Mouse (Mus musculus): ENCODE measurements around the gene Htr2b. TPM values are rescaled to one million over a fixed set of nuclear protein-coding genes. Genes with fewer than 3 reads are reported as not detected.
A peak's percentile ranks its signal among the peaks of the same experiment; 100 is the strongest.

The Htr2b gene
- 1 to 10 TPM in 1 of 3 experiments, under 1 TPM in 2; 0.16 to 1.2 (median 0.23) TPM for polyA plus RNA-seq (2017; shearing (Covaris generic))

DNA sequence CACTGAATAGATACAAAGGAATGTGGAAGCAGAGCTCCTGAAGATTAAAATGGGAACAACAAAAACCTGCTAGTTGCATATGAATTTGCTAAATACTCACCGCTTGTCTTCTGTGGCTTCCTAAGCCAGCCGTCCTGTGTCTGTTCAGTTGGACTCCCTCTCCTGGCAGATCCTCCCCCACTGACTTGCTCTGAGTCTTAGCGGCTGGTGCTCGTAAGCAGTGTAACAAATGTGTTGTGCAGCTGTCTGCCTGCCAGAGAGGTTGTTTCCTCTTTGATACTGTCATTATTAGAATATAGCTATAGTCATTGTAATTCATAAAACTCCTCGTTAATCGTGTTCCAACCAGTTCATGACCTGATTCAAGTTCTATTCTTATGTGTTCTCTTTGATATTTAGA lies at the start of gene Htr2b:
TSS of gene Htr2b (minus strand) at position 192 of the 400 bp plus-strand sequence.
- no peak for ATAC-seq

DNA sequence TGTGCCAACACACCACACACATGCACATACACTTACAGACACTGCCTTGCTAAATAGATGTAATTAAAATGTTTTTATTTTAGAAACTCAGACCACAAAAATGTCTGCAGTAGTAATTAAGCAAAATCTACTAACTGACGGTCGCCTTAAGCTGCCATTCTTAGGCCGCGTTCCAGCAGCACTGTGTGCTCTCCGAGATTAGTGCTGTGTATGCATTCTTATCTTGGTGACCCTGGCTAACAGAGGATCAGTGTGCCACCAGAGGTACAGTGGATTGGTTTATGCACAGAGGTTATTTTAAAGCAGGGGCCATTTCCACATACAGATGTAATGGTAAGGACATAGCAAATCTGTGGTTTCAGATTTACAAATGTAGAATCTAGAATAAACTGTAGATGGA lies 49.3 kb upstream of the Htr2b start:
- ATAC-seq: no peak

DNA sequence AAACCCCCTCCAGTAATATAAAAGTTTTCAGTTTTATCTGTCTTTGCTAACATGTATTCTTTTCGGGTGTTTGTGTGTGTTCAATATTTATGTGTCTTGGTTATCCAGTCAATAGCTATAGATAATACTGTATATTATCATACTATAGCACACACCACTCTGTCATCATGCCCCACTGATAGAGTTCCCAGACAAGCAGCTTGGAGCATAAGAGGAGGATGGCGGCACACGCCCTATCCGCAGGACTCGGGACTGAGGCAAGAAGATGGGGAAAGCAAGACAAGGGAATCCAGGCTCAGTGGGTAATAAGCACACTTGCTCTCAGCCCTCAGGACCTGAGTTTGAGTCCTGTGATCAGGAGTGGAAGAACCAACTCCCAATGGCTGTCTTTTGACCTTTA lies 48.7 kb upstream of the Htr2b start:
- ATAC-seq: no peak

DNA sequence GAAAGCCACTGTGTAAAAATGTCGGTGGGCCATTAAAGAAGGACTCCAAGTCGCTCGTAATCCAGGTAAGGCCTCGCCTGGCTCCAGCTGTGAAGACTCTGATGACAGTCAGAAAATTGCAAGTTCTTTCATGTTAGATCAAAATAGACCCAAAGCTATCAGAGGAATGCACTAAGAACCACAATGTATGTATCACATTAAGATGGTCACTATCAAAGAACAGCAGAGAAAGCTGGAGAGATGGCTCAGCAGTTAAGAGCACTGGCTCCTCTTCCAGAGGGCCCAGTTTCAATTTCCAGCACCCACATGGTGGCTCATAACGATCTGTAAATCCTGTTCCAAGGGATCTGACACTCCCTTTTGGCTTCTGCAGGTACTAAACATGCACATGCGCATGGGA lies 48.3 kb upstream of the Htr2b start:
- no peak for ATAC-seq

DNA sequence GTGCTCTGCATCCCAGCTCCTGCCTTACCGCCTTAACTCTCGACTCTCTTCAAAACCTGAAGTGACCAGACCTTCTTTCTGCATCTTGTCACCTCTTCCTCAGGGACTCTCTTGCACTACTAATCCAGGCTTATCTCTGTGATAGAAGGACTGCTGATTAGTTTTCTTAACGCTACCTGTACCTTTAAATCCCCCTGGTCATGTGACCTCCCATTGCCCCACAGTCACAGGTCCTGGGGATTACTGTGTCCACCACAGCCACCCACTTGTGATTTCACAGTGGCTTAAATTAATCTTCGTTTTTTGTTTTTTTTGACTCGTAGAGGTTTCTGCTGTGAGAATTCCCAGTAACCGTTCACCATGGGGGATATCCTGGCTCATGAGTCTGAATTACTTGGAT lies 44.8 kb upstream of the Htr2b start:
- no peak for ATAC-seq

DNA sequence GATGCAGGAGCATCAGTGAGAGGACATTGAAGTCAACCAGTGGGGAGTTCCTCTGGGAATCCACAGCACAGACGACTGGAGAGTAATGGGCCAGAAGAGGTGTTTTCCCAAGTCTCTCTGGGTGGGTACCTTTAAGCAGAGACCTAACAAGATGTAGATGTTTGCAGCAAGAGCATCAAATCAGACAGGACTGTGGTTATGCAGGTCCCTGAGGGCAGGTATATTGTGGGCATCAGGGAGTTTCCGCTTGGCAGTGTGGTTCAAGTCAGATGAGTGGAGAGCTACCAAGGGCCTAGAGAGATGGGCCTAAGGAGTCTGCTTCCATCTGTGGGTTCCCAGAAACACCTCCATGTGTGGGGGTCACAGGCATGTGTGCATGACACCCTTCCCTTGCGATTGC lies 44.3 kb upstream of the Htr2b start:
- no peak for ATAC-seq

DNA sequence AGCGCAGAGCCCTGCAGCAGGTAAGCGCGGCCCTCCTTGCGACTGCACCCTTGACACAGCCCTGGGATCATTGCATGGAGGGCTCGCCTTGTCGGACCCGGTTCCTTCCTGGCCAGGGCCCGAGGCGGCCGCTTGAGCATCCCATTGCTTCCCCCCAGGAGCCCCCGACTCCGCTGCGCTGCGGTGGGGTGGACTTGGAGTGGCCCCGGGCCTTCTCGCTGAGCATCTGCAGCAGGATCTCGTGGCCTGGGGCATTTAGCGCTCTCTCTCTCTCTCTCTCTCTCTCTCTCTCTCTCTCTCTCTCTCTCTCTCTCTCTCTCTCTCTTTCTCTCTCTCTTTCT lies 43.0 kb upstream of the Htr2b start:
- peak; percentile 12 for ATAC-seq

DNA sequence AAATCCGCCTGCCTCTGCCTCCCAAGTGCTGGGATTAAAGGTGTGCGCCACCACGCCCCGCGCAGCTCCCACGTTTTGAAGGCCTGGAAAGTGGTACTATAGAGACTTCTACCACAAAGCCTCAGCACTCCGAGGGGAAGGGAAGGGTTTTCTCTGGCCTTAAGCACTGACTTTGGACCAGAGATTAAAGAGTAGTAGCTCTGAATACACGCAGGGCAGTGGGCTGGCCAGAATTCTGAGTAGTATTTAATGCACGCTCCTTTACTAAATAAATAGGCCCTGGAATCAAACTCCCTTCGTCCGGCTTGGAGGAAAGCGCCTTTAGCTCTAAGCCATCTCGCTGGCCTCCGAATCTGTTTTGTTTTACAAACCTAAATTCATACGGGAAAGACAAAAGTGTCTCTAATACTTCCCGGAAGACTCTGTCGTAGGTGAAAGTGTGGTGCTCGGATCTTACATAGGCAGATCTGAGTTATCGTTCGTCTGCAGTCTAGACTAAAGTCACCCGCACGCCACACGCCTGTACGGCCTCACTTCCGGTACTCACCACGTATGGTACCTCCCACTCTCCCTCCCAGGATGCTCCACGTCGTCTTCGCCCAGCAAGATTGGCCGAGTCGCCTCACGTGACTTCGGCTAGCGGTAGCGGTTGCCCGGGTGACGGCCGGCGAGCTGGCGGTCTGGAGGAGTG lies 42.5 kb upstream of the Htr2b start, which contains the start of gene Armc9:
TSS of gene Armc9 (plus strand) at position 648 of the 691 bp plus-strand sequence.
- ATAC-seq: peak; percentile 100

DNA sequence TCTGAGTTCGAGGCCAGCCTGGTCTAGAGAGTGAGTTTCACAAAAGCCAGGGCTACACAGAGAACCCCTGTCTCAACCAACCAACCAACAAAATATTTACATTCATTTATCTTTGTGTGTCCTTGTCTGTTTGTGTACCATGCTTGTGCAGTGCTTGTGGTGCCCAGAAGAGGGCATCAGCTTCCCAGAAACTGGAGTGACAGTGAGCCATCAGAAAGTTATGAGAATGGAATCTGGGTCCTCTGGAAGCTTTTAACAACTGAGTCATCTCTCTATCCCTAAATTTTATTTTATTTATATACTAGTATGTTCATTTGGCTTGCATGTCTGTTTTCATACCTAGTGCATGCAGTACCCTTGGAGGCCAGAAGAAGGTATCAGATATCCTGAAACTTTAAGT lies 40.8 kb upstream of the Htr2b start:
- no peak for ATAC-seq

DNA sequence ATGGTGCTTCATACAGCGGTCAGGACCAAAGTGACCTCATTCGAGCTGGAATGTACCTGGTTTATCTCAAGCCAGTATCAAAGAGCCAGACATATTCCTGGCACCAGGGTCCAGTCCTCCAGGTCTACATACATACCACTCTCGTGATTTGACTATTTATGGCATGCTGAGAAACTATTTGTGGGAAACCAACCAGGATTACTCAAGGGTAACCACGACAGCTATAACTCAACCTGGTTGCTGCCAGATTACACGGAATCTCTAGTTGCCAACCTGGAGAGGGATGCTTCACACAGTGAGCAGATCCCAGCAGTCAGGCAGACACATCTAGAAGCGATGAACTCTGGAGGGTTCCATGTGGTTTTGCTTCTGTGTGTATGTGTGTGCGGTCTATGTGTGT lies 39.6 kb upstream of the Htr2b start:
- ATAC-seq: no peak

DNA sequence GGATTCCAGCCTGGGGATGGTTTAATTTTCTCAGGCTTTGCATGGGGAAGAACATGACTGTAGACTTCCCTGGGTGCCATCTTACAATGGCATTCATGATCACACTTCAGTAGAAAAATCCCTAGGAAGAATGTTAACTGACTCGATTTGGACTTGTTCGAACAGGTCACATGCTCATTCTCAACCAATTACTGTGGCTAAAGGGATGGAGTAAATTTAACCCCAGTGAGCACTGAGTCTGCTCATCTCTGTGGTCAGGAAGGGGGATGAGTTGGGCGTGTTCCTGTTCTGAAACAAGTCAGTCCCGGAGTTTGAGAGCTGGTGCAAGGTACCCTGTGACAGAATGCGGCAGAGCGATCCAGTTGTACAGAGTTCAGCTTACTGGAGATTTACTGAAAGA lies 39.2 kb upstream of the Htr2b start:
- no peak for ATAC-seq

DNA sequence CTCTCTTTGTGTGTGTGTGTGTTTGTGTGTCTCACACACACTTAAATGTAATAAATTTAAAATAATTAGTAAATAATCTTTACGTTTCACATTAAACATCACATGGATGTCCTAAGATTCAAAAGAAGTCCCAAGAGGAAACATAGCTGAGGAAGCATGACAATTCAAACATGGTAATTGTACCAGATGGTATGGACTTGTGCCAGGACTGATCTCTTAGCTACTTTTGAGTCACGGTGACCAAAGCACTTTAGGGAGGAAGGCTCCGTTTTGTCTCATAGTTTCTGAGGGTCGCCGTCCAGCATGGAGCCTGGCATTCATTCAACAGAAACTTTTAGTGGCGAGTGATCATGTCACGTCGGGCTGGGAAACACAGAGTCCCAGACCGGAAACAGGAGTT lies 36.4 kb upstream of the Htr2b start:
- no peak for ATAC-seq

DNA sequence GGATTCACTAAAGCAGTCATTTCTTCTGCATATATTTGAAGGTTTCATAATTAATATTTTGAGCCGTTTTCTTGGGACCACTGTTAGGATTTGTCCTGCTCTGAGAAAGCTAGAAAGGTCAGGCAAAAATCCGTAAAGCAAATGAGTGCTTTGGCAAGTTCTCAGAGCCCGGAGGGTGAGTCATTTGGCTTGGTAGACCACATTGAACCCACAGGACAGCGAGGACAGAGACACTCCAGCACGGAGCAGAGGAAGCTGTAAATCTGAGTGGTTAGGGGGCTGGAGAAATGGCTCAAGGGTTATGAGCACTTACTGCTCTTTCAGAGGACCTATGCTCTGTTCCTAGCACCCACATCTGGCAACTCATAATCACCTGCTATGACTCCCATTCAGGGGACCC lies 35.8 kb upstream of the Htr2b start:
- no peak for ATAC-seq

DNA sequence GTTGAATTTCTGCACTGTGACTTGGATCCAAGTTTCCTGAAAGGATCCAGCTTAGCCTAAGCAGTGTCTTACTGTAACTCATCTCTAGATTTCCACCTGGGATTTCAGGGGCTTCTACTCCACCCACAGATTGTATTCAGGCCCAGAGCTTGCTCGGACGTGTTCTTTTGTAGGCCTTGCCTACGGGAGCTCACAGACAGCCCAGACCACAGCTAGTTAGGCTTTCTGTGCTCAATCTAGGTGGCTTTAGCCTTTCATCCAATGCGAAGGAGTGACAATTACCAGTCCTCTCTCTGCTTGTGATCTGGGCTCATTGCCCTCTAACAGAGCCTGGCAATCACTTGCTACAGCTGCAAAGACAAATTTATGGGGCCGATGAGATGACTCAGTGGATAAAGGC lies 34.5 kb upstream of the Htr2b start:
- no peak for ATAC-seq

DNA sequence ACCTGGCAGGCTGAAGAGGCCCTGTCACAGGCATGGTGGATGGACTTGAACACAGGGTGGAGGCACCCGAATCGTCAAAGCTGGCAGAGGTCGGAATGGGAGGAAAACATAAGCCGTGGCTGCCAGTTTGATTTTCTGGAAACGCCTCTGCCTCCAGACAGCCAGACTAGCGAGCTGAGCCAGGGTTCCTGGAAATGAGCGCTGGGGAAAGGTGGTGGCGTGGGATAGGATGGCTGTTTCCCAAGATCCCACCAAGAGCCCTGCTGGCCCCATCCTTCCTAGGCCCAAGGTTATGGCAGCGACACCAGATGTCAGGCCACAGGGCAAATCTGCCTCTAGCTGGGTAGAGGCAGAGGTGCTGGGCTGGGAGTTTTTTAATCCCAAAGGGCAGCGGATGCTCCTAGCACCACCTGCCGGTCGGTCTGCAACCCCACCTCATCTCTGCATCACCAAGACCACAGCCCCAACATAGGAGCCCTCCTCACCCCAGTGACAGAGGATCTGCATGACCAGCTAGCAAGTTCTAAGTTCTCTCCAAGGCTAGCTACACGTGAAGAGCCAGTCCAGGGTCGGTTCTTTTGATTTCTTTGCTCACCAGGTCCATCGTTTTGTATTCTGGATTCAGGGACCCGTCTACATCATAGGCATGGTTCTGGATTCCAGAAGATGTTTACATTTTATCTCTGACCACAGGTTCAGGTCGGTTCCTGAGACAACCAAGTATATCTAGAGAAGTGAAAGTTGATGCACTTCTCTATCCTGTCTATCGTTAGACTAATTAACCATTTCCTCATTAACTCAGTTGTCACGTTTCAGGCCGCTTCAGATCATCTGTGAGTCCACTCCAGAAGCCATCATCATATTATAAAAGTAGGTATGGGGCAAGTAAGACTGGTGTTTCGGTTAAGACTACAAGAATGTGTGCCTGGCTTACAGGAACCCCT lies 32.5 kb upstream of the Htr2b start:
- no peak for ATAC-seq

DNA sequence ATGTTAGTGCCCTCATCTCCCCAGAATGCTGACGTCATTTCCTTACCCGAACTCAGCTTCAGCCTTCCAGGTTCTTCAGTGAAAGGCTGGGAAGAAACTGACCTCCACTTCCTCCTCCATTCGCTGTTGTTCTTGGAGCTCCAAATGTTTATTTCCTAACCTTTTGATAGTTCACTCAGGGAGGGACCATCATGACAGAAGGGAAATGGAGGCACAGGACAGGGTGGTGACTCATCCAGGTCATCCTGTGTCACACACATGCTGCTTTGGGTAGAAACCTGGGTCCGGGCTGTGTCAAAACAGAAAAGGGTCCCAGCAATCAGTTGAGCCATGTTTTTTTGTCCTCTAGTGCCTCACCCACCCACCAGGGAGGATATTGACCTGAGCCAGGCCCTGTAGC lies 31.4 kb upstream of the Htr2b start:
- no peak for ATAC-seq

DNA sequence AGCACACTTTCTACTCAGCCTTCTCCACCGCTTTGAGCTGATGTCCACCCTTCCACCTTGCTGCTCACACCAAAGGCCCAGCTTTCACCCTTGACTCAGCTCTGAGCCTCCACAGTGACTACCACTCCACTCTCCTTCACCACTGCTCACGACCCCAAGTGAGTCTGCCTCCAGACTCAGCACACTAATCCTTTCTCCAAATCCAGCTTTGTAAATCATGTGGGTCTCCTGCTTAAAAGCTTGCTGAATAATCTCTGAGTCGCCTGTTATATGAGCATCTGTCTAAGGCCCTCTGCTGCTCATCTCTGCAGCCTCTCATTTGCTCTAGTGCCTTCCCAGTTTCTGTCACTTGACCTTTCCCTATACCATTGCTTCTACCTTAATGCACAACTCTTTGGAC lies 29.3 kb upstream of the Htr2b start:
- ATAC-seq: no peak

DNA sequence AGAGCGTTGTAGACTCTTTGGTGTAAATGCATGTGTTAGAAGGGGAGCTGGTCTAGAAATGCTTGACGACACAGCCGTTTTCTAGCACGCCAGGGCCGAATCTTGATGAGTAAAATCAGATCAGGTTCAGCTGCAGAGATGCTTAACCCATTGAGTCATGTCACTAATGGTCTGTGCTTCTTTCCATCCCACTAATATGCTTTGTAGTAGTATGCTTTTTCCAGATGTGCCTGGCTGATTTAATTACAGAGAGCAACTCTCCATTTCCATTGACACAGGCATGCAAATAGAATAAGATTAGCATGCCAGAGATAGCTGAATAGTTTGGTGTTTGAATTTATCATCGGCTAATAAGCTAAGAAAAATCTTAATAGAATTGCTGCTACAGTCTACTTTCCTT lies 23.5 kb upstream of the Htr2b start:
- ATAC-seq: no peak

DNA sequence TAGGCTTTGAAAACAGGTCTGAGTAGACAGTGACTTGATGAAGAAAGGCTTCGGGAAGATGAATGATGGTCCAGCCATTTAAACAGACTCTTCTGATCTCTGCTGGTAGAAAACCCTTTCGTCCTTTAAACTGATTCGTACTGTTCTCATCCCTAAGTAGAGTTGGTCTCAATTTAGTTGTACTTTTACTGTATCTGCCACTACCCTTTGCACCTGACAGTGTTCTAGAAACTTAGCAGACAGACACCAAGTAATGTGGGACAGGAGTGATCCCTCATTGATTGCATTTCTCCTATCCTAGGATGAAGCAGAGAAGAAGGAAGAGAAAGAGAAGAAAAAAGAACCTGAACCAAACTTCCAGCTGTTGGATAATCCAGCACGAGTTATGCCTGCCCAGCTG lies 21.6 kb upstream of the Htr2b start, which contains the start of gene Gm21972:
TSS of gene Gm21972 (plus strand) at position 301 of the 400 bp plus-strand sequence.
- no peak for ATAC-seq

DNA sequence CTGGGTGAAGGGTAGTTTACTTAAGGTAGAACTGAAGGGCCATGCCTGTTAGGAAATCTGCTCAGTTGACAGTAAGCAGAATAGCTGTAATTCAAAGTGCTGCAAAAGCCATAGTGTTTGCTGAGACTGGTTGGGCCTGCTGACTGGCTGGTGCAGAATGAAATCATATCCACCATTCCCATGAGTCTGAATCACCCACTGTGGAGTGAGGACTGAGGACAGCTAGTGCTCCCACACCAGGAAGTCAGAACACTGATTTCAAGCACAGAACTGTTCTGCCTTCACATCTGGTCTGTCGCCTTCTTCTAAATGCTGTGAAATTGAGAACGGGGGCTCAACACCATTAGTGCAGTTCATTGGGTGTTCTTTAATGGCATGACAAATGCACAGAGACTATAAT lies 14.3 kb upstream of the Htr2b start:
- no peak for ATAC-seq

DNA sequence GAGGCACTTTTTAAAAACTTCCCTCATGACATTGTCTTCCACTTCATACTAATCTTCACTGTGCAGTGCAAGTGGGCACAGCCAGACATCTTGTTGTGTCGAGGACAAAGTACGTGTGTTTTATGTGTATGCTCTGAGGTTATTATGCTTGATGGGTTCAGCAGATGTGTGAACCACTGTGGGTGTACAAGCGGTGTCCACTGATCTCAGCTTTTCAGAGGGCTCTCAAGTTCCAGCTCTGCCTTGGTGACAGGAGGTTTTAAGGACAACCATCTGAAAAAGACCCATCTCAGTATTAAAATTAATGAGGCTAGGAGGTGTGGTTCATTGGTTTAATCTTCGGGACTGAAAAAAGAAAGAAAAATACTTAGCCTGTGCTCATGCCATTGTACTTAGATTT lies 7.8 kb upstream of the Htr2b start:
- ATAC-seq: no peak

DNA sequence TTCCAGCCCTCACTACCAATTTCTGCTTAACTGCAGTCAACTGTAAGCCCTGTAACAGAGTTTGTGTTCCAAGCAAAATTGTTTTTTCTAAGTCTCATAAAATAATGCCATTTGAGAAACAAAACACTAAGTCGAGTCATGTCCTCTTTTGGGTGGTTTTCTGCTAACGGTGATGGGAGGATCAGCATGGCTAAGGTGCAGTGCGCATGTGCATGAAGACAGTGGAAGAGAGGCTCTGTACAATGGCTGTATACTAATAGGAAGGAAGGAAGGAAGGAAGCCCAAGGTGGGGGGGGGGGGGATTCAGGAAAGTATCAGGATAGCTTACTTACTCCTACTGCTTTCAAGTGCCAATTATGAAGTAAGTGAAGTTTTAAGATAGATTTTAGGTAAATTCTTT lies 2.4 kb upstream of the Htr2b start:
- no peak for ATAC-seq

DNA sequence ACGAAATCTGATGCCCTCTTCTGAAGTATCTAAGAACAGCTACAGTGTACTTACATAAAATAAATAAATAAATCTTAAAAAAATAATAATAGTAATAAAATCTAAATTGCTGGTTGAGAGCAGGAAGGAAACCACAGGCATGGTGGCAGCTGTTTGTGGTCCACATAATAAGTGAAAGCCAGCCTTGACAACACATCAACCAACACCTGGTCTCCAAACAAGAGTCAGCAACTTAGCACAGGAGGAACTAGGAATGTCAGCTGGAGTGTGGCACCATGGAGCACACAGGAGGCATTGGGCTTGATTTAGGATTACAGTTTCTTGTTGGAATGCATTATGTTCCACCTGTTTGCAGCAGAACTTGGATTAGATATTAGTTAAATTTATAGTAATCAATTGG lies 6.7 kb downstream of the Htr2b start:
- ATAC-seq: no peak

DNA sequence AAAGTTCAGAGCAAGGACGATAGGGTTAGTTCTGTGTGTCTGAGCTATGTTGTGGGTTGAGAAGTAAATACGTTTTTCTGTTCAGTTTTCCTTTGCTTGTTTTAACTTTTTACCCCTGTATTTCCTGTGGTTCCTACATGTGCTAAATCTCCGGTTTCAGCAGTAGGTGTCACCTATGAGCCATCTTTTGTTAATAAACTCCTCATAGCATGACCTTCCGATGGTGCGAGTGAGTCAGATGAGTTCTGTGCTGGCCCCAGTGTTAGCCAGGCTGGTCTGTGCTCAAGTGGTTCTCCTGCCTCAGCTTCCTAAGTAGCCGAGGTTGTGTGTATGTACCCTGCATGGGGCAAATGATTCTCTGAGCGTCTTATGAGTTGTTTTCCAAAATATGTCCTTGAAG lies 17.4 kb downstream of the Htr2b start:
- ATAC-seq: no peak

Data from inflammation-experienced regulatory T-cells, adult 6 months (primary cell).